Mouse (Mus musculus) embryonic facial prominence, embryonic 15.5 days (tissue): Measurements from ENCODE around the gene Ak4. TPM values are rescaled to one million over a fixed set of nuclear protein-coding genes. Genes with fewer than 3 reads are reported as not detected.
"Not testable (repeated sequence)": the region's sequence is repeated elsewhere in the genome, so short reads cannot be mapped to it uniquely, and the experiment has no call there.

Experiments
- ATAC-seq: fragments of 200-750 bp; cut with Nextera tagmentation; 2 replicates; pipeline ENCODE4 v1.8.0; 2017; ENCODE audit warnings: low read depth, moderate TSS enrichment; ENCODE audit not compliant: insufficient number of reproducible peaks, low FRiP score, low TSS enrichment
- H3K27ac ChIP-seq: fragments of 300-500 bp; sonication (generic); replicated peaks from 2 replicates; pipeline ENCODE4 v1.5.1; 2015; ENCODE audit warnings: mild to moderate bottlenecking, inconsistent platforms
- H3K27me3 ChIP-seq: fragments of 300-500 bp; sonication (generic); 2 replicates; pipeline ENCODE4 v1.6.1; 2015; ENCODE audit warnings: inconsistent platforms
- H3K36me3 ChIP-seq: fragments of 300-500 bp; sonication (generic); 2 replicates; pipeline ENCODE4 v1.6.1; 2015; ENCODE audit warnings: mild to moderate bottlenecking, inconsistent platforms
- H3K4me1 ChIP-seq: fragments of 300-500 bp; sonication (generic); 2 replicates; pipeline ENCODE4 v1.6.1; 2015; ENCODE audit warnings: inconsistent platforms
- H3K4me2 ChIP-seq: fragments of 300-500 bp; sonication (generic); replicated peaks from 2 replicates; pipeline ENCODE4 v1.6.1; 2015; ENCODE audit warnings: mild to moderate bottlenecking, inconsistent platforms
- H3K4me3 ChIP-seq: fragments of 300-500 bp; sonication (generic); replicated peaks from 2 replicates; pipeline ENCODE4 v1.5.1; 2015; ENCODE audit warnings: mild to moderate bottlenecking, inconsistent platforms
- H3K9ac ChIP-seq: fragments of 300-500 bp; sonication (generic); 2 replicates; pipeline ENCODE4 v1.6.1; 2015; ENCODE audit warnings: inconsistent platforms
- H3K9me3 ChIP-seq: fragments of 300-500 bp; sonication (generic); replicated peaks from 2 replicates; pipeline ENCODE4 v1.6.1; 2016; ENCODE audit warnings: inconsistent platforms
- WGBS: fragments of 180-500 bp; shearing (Covaris S2); methylation state at CpG from one replicate; pipeline ENCODE4 v1.1.7; 2015; 5-methylcytosine and 5-hydroxymethylcytosine counted together
- polyA plus RNA-seq: library from polyadenylated mRNA; unstranded; fragments of >200 nt; fragmentation: Nextera tagmentation; extraction: Ambion mirVana; gene quantifications from 2 replicates; pipeline ENCODE4 v1.2.1, GENCODE M21; 2015

The Ak4 gene
- polyA plus RNA-seq, 1 experiment from 2014 or later, result 17.3 TPM

GRCm38 (mm10) chr4:101445660-101446059 lies 26.6 kb downstream of the Ak4 start:
- no peak for ATAC-seq

DNA sequence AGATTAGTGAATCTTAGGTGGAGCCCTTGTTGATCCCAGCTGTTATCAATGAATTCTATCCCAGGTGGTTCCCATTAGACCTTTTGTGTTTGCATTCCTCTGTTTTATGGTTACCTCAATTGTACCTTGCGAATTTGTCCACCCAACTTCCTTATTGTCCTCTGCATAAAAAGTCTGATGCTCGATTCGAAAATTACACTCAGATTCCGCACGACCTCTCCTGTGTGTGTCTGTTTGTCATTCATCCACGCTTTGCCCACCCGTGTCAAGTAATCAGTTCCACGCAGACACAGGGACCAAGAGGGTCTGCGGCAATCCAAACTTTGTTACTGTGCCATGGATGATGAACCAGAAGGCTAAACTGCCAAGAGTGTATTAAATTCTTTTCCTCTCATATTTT lies 27.5 kb downstream of the Ak4 start:
- H3K27me3 ChIP-seq, H3K9me3 ChIP-seq, H3K36me3 ChIP-seq, H3K27ac ChIP-seq, H3K4me1 ChIP-seq, ATAC-seq, H3K4me3 ChIP-seq, H3K4me2 ChIP-seq, H3K9ac ChIP-seq: not testable (repeated sequence)
- 81% methylated on average over 9 of the region's 9 CpGs for WGBS

More at GRCm38 (mm10) chr4:101445660-101446059, 26.6 kb downstream of the Ak4 start:
- Histone ChIP-seq H3K27me3 (no peaks in the 10 kb centered on the region), H3K4me1 (no peaks in the 10 kb centered on the region), H3K36me3 (no peaks in the 10 kb centered on the region), H3K4me2 (no peak overlapping the region), H3K9ac (no peak overlapping the region), H3K9me3 (no peaks in the 10 kb centered on the region), H3K27ac (no peak overlapping the region), H3K4me3 (no peak overlapping the region)
- WGBS, result 91% methylated on average over 4 of the region's 4 CpGs

- no peak for ATAC-seq
- Histone ChIP-seq H3K9ac (no peak overlapping the region), H3K27me3 (no peaks in the 10 kb centered on the region), H3K36me3 (no peaks in the 10 kb centered on the region), H3K27ac (no peak overlapping the region), H3K4me2 (no peak overlapping the region), H3K4me3 (no peak overlapping the region), H3K4me1 (no peaks in the 10 kb centered on the region), H3K9me3 (no peaks in the 10 kb centered on the region)
- 83% methylated on average over 8 of the region's 8 CpGs for WGBS
Observed at GRCm38 (mm10) chr4:101448701-101449100, 29.6 kb downstream of the Ak4 start.

DNA sequence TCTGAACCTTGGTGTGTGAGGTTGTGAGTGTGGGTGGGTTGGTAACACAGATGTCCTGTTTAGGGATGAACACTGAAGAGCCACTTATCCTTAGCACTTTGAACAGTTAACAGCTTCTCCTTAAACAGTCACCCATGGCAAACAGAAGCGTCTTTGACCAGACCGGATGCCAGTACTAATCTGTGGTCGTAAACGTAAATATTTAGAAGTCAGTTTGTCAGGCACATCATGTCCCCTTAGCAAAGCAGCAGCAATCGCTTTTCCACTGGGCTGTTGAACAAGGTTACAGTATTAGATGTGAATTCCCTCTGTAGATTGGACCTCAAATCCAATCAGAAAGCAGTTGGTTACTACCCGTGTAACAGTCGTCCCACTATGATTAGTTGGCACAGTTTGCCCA lies 30.3 kb downstream of the Ak4 start:
- Histone ChIP-seq H3K4me3 (no peak overlapping the region), H3K27ac (no peak overlapping the region), H3K36me3 (no peaks in the 10 kb centered on the region), H3K9ac (no peak overlapping the region), H3K4me2 (no peak overlapping the region), H3K9me3 (no peaks in the 10 kb centered on the region), H3K27me3 (no peaks in the 10 kb centered on the region), H3K4me1 (no peaks in the 10 kb centered on the region)
- WGBS, result 88% methylated on average over 7 of the region's 7 CpGs
- ATAC-seq, result no peak

DNA sequence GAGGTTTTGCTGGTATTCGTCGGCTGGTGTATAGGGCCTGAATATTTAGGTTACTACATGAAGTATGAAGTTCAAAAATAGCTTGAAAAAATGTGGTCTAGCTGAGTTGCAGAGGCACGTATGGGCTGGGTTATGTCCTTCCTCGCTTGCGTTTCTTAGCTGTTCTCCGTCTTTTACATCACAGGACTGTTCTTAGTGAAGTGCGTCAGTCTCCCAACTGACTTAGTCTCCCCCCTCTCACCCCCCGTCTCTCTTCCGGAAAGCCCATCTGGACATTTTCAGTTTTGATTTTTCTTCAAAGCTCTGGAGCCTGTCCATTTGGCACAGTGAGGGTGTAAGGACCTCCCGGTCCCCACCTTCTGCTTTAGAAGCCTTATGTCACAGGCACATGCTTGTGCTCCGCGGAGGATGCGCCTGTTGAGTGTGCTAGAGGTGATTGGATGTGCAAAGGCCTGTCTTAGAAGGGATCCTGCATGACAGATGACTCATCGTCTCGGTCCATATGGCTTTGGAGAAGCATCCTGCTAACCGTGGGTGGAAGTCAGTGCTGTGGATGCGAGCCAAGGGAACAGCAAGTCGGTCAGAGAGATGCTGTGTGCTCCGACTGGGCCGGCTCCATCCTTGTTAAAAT lies 31.2 kb downstream of the Ak4 start:
- no peak overlapping the region for H3K4me2 ChIP-seq
- no peaks in the 10 kb centered on the region for H3K27me3 ChIP-seq
- H3K9me3 ChIP-seq, result no peaks in the 10 kb centered on the region
- ATAC-seq, result no peak; the same call in 1 of the 2 replicates
- no peaks in the 10 kb centered on the region for H3K36me3 ChIP-seq
- H3K9ac ChIP-seq, result no peak overlapping the region
- H3K4me3 ChIP-seq, result no peak overlapping the region
- 65% methylated on average over 20 of the region's 20 CpGs for WGBS
- H3K4me1 ChIP-seq, result no peaks in the 10 kb centered on the region
- no peak overlapping the region for H3K27ac ChIP-seq

DNA sequence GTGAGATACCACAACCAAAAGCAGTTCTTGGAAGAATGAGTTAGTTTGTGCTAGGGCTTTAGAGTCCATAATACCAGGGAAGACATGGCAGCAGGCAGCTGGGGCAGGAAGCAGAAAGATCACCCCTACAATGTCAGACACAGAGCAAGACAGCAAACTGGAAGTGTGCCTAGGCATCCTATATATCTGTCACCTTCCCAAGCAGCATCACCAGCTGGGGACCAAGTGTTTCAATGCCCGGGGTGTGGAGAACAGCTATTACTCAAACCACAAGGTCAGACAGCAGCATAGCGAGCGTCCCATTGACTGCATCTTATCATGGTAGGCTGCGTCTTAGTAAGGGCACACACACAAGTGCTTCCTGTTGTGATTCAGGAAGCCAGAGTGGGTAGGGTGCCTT lies 32.0 kb downstream of the Ak4 start:
- no peaks in the 10 kb centered on the region for H3K9me3 ChIP-seq
- no peak overlapping the region for H3K4me3 ChIP-seq
- WGBS, result 92% methylated on average over 4 of the region's 4 CpGs
- no peak overlapping the region for H3K9ac ChIP-seq
- no peak for ATAC-seq
- no peaks in the 10 kb centered on the region for H3K36me3 ChIP-seq
- H3K27me3 ChIP-seq, result no peaks in the 10 kb centered on the region
- H3K4me2 ChIP-seq, result no peak overlapping the region
- no peak overlapping the region for H3K27ac ChIP-seq
- H3K4me1 ChIP-seq, result no peaks in the 10 kb centered on the region

DNA sequence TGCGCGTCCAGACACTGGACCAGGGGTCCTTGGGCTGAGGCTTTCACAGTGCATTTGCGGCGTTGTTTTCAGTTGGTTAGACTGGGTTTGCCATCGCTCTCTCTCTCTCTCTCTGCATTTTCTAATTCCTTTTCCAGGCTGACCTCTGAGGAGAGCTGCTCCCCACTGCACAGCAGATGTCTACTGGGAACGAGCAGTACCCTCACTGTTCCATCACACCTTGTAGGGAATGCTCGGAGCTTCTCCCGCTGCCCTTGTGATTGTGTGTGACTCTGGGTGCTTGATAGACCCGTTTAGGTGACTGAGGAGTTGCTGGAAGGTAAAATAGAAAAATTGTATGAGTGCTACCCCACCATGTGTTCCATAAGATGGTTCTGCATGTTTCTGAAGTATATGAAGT lies 33.8 kb downstream of the Ak4 start:
- Histone ChIP-seq H3K4me3 (no peak overlapping the region), H3K9me3 (no peaks in the 10 kb centered on the region), H3K4me2 (no peak overlapping the region), H3K9ac (no peak overlapping the region), H3K27me3 (no peaks in the 10 kb centered on the region), H3K27ac (no peak overlapping the region), H3K4me1 (no peaks in the 10 kb centered on the region), H3K36me3 (no peaks in the 10 kb centered on the region)
- WGBS, result 87% methylated on average over 9 of the region's 9 CpGs
- no peak for ATAC-seq

GRCm38 (mm10) chr4:101457176-101457575 lies 38.1 kb downstream of the Ak4 start:
- H3K4me3 ChIP-seq, result no peak overlapping the region
- H3K27me3 ChIP-seq, result no peaks in the 10 kb centered on the region
- H3K36me3 ChIP-seq, result no peaks in the 10 kb centered on the region
- H3K9me3 ChIP-seq, result no peaks in the 10 kb centered on the region
- no peaks in the 10 kb centered on the region for H3K4me1 ChIP-seq
- H3K9ac ChIP-seq, result no peak overlapping the region
- ATAC-seq, result no peak
- no peak overlapping the region for H3K4me2 ChIP-seq
- no peak overlapping the region for H3K27ac ChIP-seq
- 86% methylated on average over 8 of the region's 8 CpGs for WGBS

DNA sequence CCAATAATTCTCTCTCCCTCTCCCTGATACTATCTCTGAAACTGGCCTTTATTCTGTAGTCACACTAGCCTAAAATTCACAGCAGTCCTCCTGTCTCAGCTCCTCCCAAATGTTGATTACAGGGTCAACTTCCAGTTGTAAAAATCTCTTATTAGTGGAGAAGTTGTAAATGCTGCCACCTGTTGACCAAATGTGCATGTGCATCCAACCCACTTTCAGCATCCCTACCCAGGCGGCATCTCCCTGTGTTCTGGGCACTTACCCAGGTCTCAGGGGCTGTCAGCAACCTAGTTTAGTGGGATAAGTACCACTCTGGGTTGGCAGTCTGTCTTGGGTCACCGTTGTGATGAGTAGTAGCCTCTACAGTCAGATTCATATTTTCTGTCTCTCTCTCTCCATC lies 39.3 kb downstream of the Ak4 start:
- Histone ChIP-seq H3K27ac (no peak overlapping the region), H3K4me3 (no peak overlapping the region), H3K36me3 (no peaks in the 10 kb centered on the region), H3K27me3 (no peaks in the 10 kb centered on the region), H3K9me3 (no peaks in the 10 kb centered on the region), H3K4me2 (no peak overlapping the region), H3K9ac (no peak overlapping the region), H3K4me1 (no peaks in the 10 kb centered on the region)
- 55% methylated on average over 2 of the region's 2 CpGs for WGBS
- no peak for ATAC-seq

DNA sequence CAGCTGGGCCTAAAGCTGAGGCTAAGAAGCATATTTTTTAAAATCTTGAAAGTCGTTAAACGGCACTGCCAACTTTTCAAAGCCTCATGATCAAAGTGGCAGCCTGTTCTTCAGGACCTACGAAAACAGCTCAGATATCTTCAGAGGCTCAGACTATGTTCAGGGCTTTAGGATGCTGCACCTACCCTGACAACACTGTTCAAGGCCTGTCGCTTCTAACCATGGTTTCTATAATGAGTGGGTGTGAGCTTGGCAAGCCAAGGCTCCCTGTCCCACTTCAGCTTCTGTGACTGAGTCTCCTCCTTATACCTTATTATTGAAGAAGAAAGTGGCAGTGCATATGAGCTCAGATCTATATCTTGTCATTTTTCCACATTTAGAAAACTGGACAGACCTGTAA lies 40.3 kb downstream of the Ak4 start:
- no peak overlapping the region for H3K27ac ChIP-seq
- WGBS, result 67% methylated on average over 4 of the region's 4 CpGs
- ATAC-seq, result no peak

GRCm38 (mm10) chr4:101460114-101460513 lies 41.0 kb downstream of the Ak4 start:
- Histone ChIP-seq H3K27me3 (no peaks in the 10 kb centered on the region), H3K4me2 (no peak overlapping the region), H3K9ac (no peak overlapping the region), H3K4me1 (no peaks in the 10 kb centered on the region), H3K36me3 (no peaks in the 10 kb centered on the region), H3K27ac (no peak overlapping the region), H3K9me3 (no peaks in the 10 kb centered on the region), H3K4me3 (no peak overlapping the region)
- 90% methylated on average over 1 of the region's 1 CpGs for WGBS
- ATAC-seq, result no peak

More for the DNA sequence above, 40.3 kb downstream of the Ak4 start:
- H3K9ac ChIP-seq, result no peak overlapping the region
- no peak overlapping the region for H3K4me3 ChIP-seq
- H3K9me3 ChIP-seq, result no peaks in the 10 kb centered on the region
- H3K27me3 ChIP-seq, result no peaks in the 10 kb centered on the region
- no peaks in the 10 kb centered on the region for H3K4me1 ChIP-seq
- no peaks in the 10 kb centered on the region for H3K36me3 ChIP-seq
- H3K4me2 ChIP-seq, result no peak overlapping the region

- no peak overlapping the region for H3K4me2 ChIP-seq
- no peaks in the 10 kb centered on the region for H3K9me3 ChIP-seq
Observed at GRCm38 (mm10) chr4:101462065-101462464, 43.0 kb downstream of the Ak4 start.

More at GRCm38 (mm10) chr4:101462065-101462464, 43.0 kb downstream of the Ak4 start:
- 64% methylated on average over 2 of the region's 2 CpGs for WGBS
- no peak for ATAC-seq
- no peak overlapping the region for H3K27ac ChIP-seq
- H3K4me3 ChIP-seq, result no peak overlapping the region
- H3K27me3 ChIP-seq, result no peaks in the 10 kb centered on the region
- no peaks in the 10 kb centered on the region for H3K4me1 ChIP-seq
- no peak overlapping the region for H3K9ac ChIP-seq
- no peaks in the 10 kb centered on the region for H3K36me3 ChIP-seq
